Comparison of ENCODE assay signal across 8 mouse cellular contexts in genomic region chr19:40894071-40894506, GRCm38 (mm10). TPM values are rescaled to one million over a fixed set of nuclear protein-coding genes. Genes with fewer than 3 reads are reported as not detected.
DNase-seq lines count a peak whose midpoint lies in the region; ATAC-seq and TF ChIP-seq lines count a peak whose summit lies in the region.

No protein-coding gene starts in this region.

- H3K27ac ChIP-seq in kidney, embryonic 16.5 days (ENCODE audit: low read length), result peak overlapping the region; percentile 95
- peak overlapping the region; percentile 94; the same call in 1 of the 2 replicates for H3K27ac ChIP-seq in cortical plate, adult 2 months (ENCODE audit: insufficient read depth, low read length)
- peak overlapping the region; percentile 93 for H3K27ac ChIP-seq in hindbrain, postnatal 0 days

- no peak overlapping the region for H3ac ChIP-seq in myocyte (ENCODE audit: control insufficient read depth, insufficient read length)

- no peak for TF ChIP-seq POLR2A in cortical plate, adult 2 months (IDR thresholded peaks at IDR 0.05; ENCODE audit: extremely low read depth, insufficient read depth, low read length)
- no peak for TF ChIP-seq POLR2A in myocyte (IDR thresholded peaks at IDR 0.05; ENCODE audit: insufficient read length, low read depth)

- TF ChIP-seq CTCF in cortical plate, adult 2 months (IDR thresholded peaks at IDR 0.05; ENCODE audit: extremely low read depth, insufficient read depth, low read length), result no peak
- TF ChIP-seq CTCF in hindbrain, postnatal 0 days (IDR thresholded peaks at IDR 0.05; ENCODE audit: low read depth), result no peak

- H3K4me2 ChIP-seq in kidney, embryonic 16.5 days (replicated peaks; ENCODE audit: low read depth, low read length), result peak overlapping the region; percentile 83
- peak overlapping the region; percentile 76 for H3K4me2 ChIP-seq in hindbrain, postnatal 0 days (ENCODE audit: low read depth, low read length)
- peak overlapping the region; percentile 36 for H3K4me2 ChIP-seq in myocyte (ENCODE audit: low read depth)

- H3K9me3 ChIP-seq in kidney, embryonic 16.5 days (ENCODE audit: low read length), result peaks cover 6% of the 10 kb centered on the region; the same call in 1 of the 2 replicates
- H3K9me3 ChIP-seq in hindbrain, postnatal 0 days (ENCODE audit: low read length), result no peaks in the 10 kb centered on the region

- no peaks in the 10 kb centered on the region for H3K4me1 ChIP-seq in kidney, embryonic 16.5 days (ENCODE audit: insufficient read depth, low read length)
- no peaks in the 10 kb centered on the region for H3K4me1 ChIP-seq in cortical plate, adult 2 months (ENCODE audit: control insufficient read depth, insufficient read depth, low read length)
- H3K4me1 ChIP-seq in hindbrain, postnatal 0 days (ENCODE audit: insufficient read depth, low read length), result no peaks in the 10 kb centered on the region

- peaks cover 25% of the 10 kb centered on the region for H3K27me3 ChIP-seq in kidney, embryonic 16.5 days (ENCODE audit: insufficient read depth, low read length)
- peaks cover 19% of the 10 kb centered on the region for H3K27me3 ChIP-seq in hindbrain, postnatal 0 days (ENCODE audit: insufficient read depth, low read length)
- no peaks in the 10 kb centered on the region for H3K27me3 ChIP-seq in myocyte (ENCODE audit: control insufficient read depth, insufficient read depth, insufficient read length)

- no peak; the same call in 1 of the 2 replicates for ATAC-seq in kidney, embryonic 16.5 days (ENCODE audit: low FRiP score, low TSS enrichment)
- ATAC-seq in hindbrain, postnatal 0 days, result no peak

- no peaks in the 10 kb centered on the region for H3K79me2 ChIP-seq in myocyte (ENCODE audit: control insufficient read depth, insufficient read depth)

- H3K4me3 ChIP-seq in kidney, embryonic 16.5 days (ENCODE audit: low read length), result peak overlapping the region; percentile 87
- peak overlapping the region; percentile 94 for H3K4me3 ChIP-seq in cortical plate, adult 2 months (ENCODE audit: insufficient read depth, low read length)
- peak overlapping the region; percentile 74 for H3K4me3 ChIP-seq in hindbrain, postnatal 0 days (ENCODE audit: low read length)
- H3K4me3 ChIP-seq in myocyte, result peak overlapping the region; percentile 49

- peak overlapping the region; percentile 84 for H3K9ac ChIP-seq in kidney, embryonic 16.5 days (replicated peaks; ENCODE audit: low read length)
- peak overlapping the region; percentile 68 for H3K9ac ChIP-seq in hindbrain, postnatal 0 days (replicated peaks; ENCODE audit: low read length)

- WGBS in kidney, embryonic 16.5 days, result 50% methylated on average over 21 of the region's 21 CpGs
- WGBS in hindbrain, postnatal 0 days, result 49% methylated on average over 21 of the region's 21 CpGs

- DNase-seq in kidney, postnatal 14 days, result no peak
- DNase-seq in hindbrain, postnatal 0 days (ENCODE audit: low spot score), result no peak
- no peak for DNase-seq in adrenal gland, postnatal 36 days
- no peak for DNase-seq in adipocyte (ENCODE audit: low spot score)
- DNase-seq in cerebellum, postnatal 4 days (ENCODE audit: low spot score in 2 of 2), result no peak

- no peaks in the 10 kb centered on the region for H3K36me3 ChIP-seq in kidney, embryonic 16.5 days (ENCODE audit: insufficient read depth, low read length)
- no peaks in the 10 kb centered on the region for H3K36me3 ChIP-seq in hindbrain, postnatal 0 days (ENCODE audit: insufficient read depth, low read length)
- no peaks in the 10 kb centered on the region for H3K36me3 ChIP-seq in myocyte (ENCODE audit: control insufficient read depth, insufficient read depth)

TF ChIP-seq in myocyte, 11 proteins besides CTCF, POLR2A, EP300 and RAD21:
- TF ChIP-seq E2F4 (IDR thresholded peaks at IDR 0.05; ENCODE audit: insufficient read depth), result no peak
- no peak for TF ChIP-seq CEBPB (IDR thresholded peaks at IDR 0.05; ENCODE audit: insufficient read depth, poor library complexity, severe bottlenecking)
- no peak for TF ChIP-seq MYOD1 (IDR thresholded peaks at IDR 0.05; ENCODE audit: control insufficient read depth in 1 of 3, insufficient read length in 2 of 3, low read depth in 2 of 3)
- TF ChIP-seq SRF (IDR thresholded peaks at IDR 0.05; ENCODE audit: control insufficient read depth, insufficient read length, low read depth), result no peak
- TF ChIP-seq MYOG (IDR thresholded peaks at IDR 0.05; ENCODE audit: control insufficient read depth in 1 of 3, insufficient read depth in 1 of 3, insufficient read length in 2 of 3, low read depth in 2 of 3), result no peak
- TF ChIP-seq USF1 (IDR thresholded peaks at IDR 0.05; ENCODE audit: low read depth), result no peak
- TF ChIP-seq MAX (IDR thresholded peaks at IDR 0.05; ENCODE audit: low read depth), result no peak
- TF ChIP-seq POLR2AphosphoS2 (IDR thresholded peaks at IDR 0.05; ENCODE audit: insufficient read length, low read depth), result no peak
- TF ChIP-seq REST (IDR thresholded peaks at IDR 0.05; ENCODE audit: insufficient read depth, insufficient read length), result no peak
- TF ChIP-seq TCF3 (IDR thresholded peaks at IDR 0.05; ENCODE audit: insufficient read length, low read depth), result no peak
- no peak for TF ChIP-seq TCF12 (IDR thresholded peaks at IDR 0.05; ENCODE audit: insufficient read depth, poor library complexity, severe bottlenecking)

RNA-seq across cellular contexts. Expression of gene Zfp518a, which starts 0.4 kb away (rescaled TPM):
- 11.6 and 12.7 TPM in 2 replicates for polyA plus RNA-seq in kidney, embryonic 16.5 days (2015; fragmentation: Nextera tagmentation; extraction: Ambion mirVana)
- polyA plus RNA-seq in cortical plate, adult 2 months (2012; rRNA removed), result 4.4 and 4.7 TPM in 2 replicates
- 8.0 and 9.9 TPM in 2 replicates for total RNA-seq in hindbrain, postnatal 0 days (2014; rRNA removed)
- polyA plus RNA-seq in hindbrain, postnatal 0 days (2015; fragmentation: Nextera tagmentation; extraction: Ambion mirVana), result 2.6 and 2.7 TPM in 2 replicates
- 0.86 TPM for polyA plus RNA-seq in myocyte (2012; fragmentation: generic; extraction: Trizol)
- 10 to 100 TPM; 11.3 to 13.8 TPM for total RNA-seq in adrenal gland, postnatal 36 days (2021)
